ENCODE assay signal across 22 mouse cellular contexts in the genomic region with DNA sequence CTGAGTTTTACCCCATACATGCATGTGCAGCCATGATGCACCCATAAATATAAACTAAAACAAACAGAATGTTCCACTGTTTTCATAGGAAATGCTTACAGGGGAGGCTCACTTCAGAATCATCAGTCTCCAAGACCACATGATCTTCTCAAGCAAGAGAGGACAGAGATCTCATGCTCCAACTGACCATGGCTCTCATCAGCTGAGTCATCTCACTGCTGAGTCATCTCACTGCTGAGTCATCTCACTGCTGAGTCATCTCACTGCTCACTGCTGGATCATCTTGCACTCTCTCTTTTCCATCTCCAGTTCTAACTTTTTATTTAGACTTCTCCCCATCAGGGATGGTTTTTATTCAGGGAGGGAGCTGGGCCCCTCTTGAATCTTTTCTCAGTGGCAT. TPM values are rescaled to one million over a fixed set of nuclear protein-coding genes. Genes with fewer than 3 reads are reported as not detected.
DNase-seq lines count a peak whose midpoint lies in the region; ATAC-seq and TF ChIP-seq lines count a peak whose summit lies in the region.
"Had no signal": no experiment of that assay in that cellular context is flagged by ENCODE, and none has a peak within 500 bp of the region (broad histone marks: within the 10 kb centered on the region; RNA-seq: fewer than 3 reads in every experiment).

No protein-coding gene starts in this region.

- TF ChIP-seq POLR2A in liver, adult 2 months (IDR thresholded peaks at IDR 0.05; ENCODE audit: extremely low read depth, insufficient read depth, low read length), result no peak
- TF ChIP-seq POLR2A in CH12.LX (IDR thresholded peaks at IDR 0.05; ENCODE audit: low read depth, low read length), result no peak

- no peaks in the 10 kb centered on the region for H3K79me2 ChIP-seq in liver, adult 2 months (ENCODE audit: control insufficient read depth, insufficient read depth, low read length)
- no peaks in the 10 kb centered on the region for H3K79me2 ChIP-seq in CH12.LX (replicated peaks; ENCODE audit: control insufficient read depth, extremely low read depth, insufficient read depth, poor library complexity, severe bottlenecking)

- H3K27me3 ChIP-seq in liver, adult 2 months (ENCODE audit: control insufficient read depth, insufficient read depth, low read length), result no peaks in the 10 kb centered on the region
- H3K27me3 ChIP-seq in liver, postnatal 0 days (ENCODE audit: insufficient read depth, low read length), result no peaks in the 10 kb centered on the region
- H3K27me3 ChIP-seq in CH12.LX (replicated peaks), result no peaks in the 10 kb centered on the region
- H3K27me3 ChIP-seq: forebrain, embryonic 12.5 days; limb, embryonic 15.5 days had no signal

- H3K36me3 ChIP-seq in liver, adult 2 months (ENCODE audit: control insufficient read depth, insufficient read depth, low read length), result no peaks in the 10 kb centered on the region
- no peaks in the 10 kb centered on the region for H3K36me3 ChIP-seq in liver, postnatal 0 days (replicated peaks; ENCODE audit: insufficient read depth, low read length)
- no peaks in the 10 kb centered on the region for H3K36me3 ChIP-seq in CH12.LX (replicated peaks in 1 of 2; ENCODE audit: control insufficient read depth in 1 of 2, insufficient read depth in 1 of 2, low read length in 1 of 2)
- H3K36me3 ChIP-seq: forebrain, embryonic 12.5 days; limb, embryonic 15.5 days; midbrain, embryonic 10.5 days had no signal

- H3K9ac ChIP-seq in liver, adult 2 months (ENCODE audit: low read depth, low read length), result no peak overlapping the region
- no peak overlapping the region for H3K9ac ChIP-seq in liver, postnatal 0 days (replicated peaks)
- H3K9ac ChIP-seq in CH12.LX (ENCODE audit: insufficient read depth, low read depth), result peak overlapping the region; percentile 53; the same call in 1 of the 2 replicates
- H3K9ac ChIP-seq: forebrain, embryonic 12.5 days; limb, embryonic 15.5 days had no signal

- no peak for TF ChIP-seq EP300 in liver, postnatal 0 days (IDR thresholded peaks at IDR 0.05; ENCODE audit: low read depth)
- peak; percentile 97 for TF ChIP-seq EP300 in CH12.LX (IDR thresholded peaks at IDR 0.05; ENCODE audit: low read length)

- H3K4me2 ChIP-seq in liver, postnatal 0 days (ENCODE audit: low read depth, low read length), result no peak overlapping the region
- H3K4me2 ChIP-seq in CH12.LX (ENCODE audit: insufficient read depth, low read depth, poor library complexity, severe bottlenecking), result peak overlapping the region; percentile 79
- H3K4me2 ChIP-seq: forebrain, embryonic 12.5 days; limb, embryonic 15.5 days had no signal

- intact Hi-C loops in heart, postnatal 14 days (cut with DNase I), result no loop called here

- no peak for ATAC-seq in liver, postnatal 0 days
- ATAC-seq: activated CD4-positive, CD25-positive, alpha-beta regulatory T cell, adult 4 months had no signal

- no peak for TF ChIP-seq RAD21 in CH12.LX (IDR thresholded peaks at IDR 0.05; ENCODE audit: low read depth, low read length)

- in situ Hi-C loops in CH12.LX (cut with MboI; ENCODE audit: low pct_ligation_motif_present, low pct_unique_long_range_greater_than_20kb, low sequenced_read_pairs), result no loop called here

- no peak for TF ChIP-seq CTCF in liver, adult 2 months (IDR thresholded peaks at IDR 0.05; ENCODE audit: low read depth, low read length)
- TF ChIP-seq CTCF in liver, postnatal 0 days (IDR thresholded peaks at IDR 0.05; ENCODE audit: low read depth), result no peak
- no peak for TF ChIP-seq CTCF in CH12.LX (conservative IDR thresholded peaks at IDR 0.05 in 1 of 2, IDR thresholded peaks at IDR 0.05 in 1 of 2; ENCODE audit: low read depth in 2 of 2, low read length in 2 of 2)

- DNase-seq in liver, adult 2 months (ENCODE audit: extremely low read depth, low read depth, low spot score), result peak; percentile 52
- no peak for DNase-seq in liver, postnatal 0 days
- DNase-seq in CH12.LX (ENCODE audit: extremely low read depth) (peak; percentile 77), NIH3T3 (ENCODE audit: low read depth) (peak; percentile 6)
- DNase-seq in c-Kit-negative CD71-positive TER-119-positive erythroid progenitor cells, embryonic 14.5 days (ENCODE audit: low read depth, low spot score), result peak; percentile 25
- DNase-seq in heart, postnatal 14 days, result no peak
- no peak for DNase-seq in thymus, postnatal 36 days
- DNase-seq: cerebellum, adult 2 months; gastrocnemius, postnatal 25 days; kidney, adult 2 months; kidney, postnatal 10 days; layer of hippocampus, postnatal 36 days; thymus, postnatal 14 days had no signal

- no peak overlapping the region for H3K4me3 ChIP-seq in liver, adult 2 months (ENCODE audit: insufficient read depth, low read depth, low read length)
- H3K4me3 ChIP-seq in liver, postnatal 0 days (ENCODE audit: low read depth, low read length), result no peak overlapping the region
- H3K4me3 ChIP-seq in CH12.LX (replicated peaks in 1 of 3; ENCODE audit: low read depth in 2 of 3, low read length in 2 of 3, poor library complexity in 1 of 3), result no peak overlapping the region
- H3K4me3 ChIP-seq: forebrain, embryonic 12.5 days; limb, embryonic 15.5 days; midbrain, embryonic 10.5 days had no signal

- H3K4me1 ChIP-seq in liver, adult 2 months (ENCODE audit: control insufficient read depth, insufficient read depth, low read length), result peaks cover 2% of the 10 kb centered on the region; the same call in 1 of the 2 replicates
- no peaks in the 10 kb centered on the region for H3K4me1 ChIP-seq in liver, postnatal 0 days (ENCODE audit: insufficient read depth)
- peaks cover 2 to 15% of the 10 kb centered on the region in 2 experiments for H3K4me1 ChIP-seq in CH12.LX (ENCODE audit: control insufficient read depth in 1 of 2, insufficient read depth in 2 of 2)
- H3K4me1 ChIP-seq: forebrain, embryonic 12.5 days; limb, embryonic 15.5 days; midbrain, embryonic 10.5 days had no signal

- no peaks in the 10 kb centered on the region for H3K9me3 ChIP-seq in liver, postnatal 0 days (ENCODE audit: low read length)
- H3K9me3 ChIP-seq in CH12.LX (replicated peaks; ENCODE audit: low read length), result no peaks in the 10 kb centered on the region
- H3K9me3 ChIP-seq: forebrain, embryonic 12.5 days; limb, embryonic 15.5 days; midbrain, embryonic 10.5 days had no signal

- dilution Hi-C loops in CH12.LX (cut with MboI; ENCODE audit: extremely low pct_ligation_motif_present, extremely low pct_unique_long_range_greater_than_20kb, low sequenced_read_pairs), result no loop called here

- H3K27ac ChIP-seq in liver, adult 2 months (replicated peaks; ENCODE audit: insufficient read depth, low read depth, low read length), result no peak overlapping the region
- H3K27ac ChIP-seq in liver, postnatal 0 days (ENCODE audit: low read depth), result no peak overlapping the region
- H3K27ac ChIP-seq in CH12.LX (ENCODE audit: insufficient read depth, low read depth), result peak overlapping the region; percentile 71
- H3K27ac ChIP-seq: forebrain, embryonic 12.5 days; limb, embryonic 15.5 days; midbrain, embryonic 10.5 days had no signal

TF ChIP-seq in CH12.LX, 34 proteins besides CTCF, POLR2A, EP300 and RAD21 (continues in another document):
- peak; percentile 98 for TF ChIP-seq ETS1 (conservative IDR thresholded peaks at IDR 0.05; ENCODE audit: low read depth, low read length)
- peak; percentile 99 for TF ChIP-seq MAFK (IDR thresholded peaks at IDR 0.05; ENCODE audit: insufficient replicate concordance, low read length)
- no peak for TF ChIP-seq ZMIZ1 (IDR thresholded peaks at IDR 0.05; ENCODE audit: low read depth, low read length)
- peak; percentile 43; the same call in 1 of the 2 replicates for TF ChIP-seq MXI1 (IDR thresholded peaks at IDR 0.05; ENCODE audit: low read depth, low read length)
- TF ChIP-seq GABPA (IDR thresholded peaks at IDR 0.05; ENCODE audit: insufficient replicate concordance, low read depth, low read length), result peak; percentile 29; the same call in 1 of the 2 replicates
- TF ChIP-seq JUND (conservative IDR thresholded peaks at IDR 0.05; ENCODE audit: low read depth, low read length), result peak; percentile 99
- TF ChIP-seq TCF12 (IDR thresholded peaks at IDR 0.05; ENCODE audit: low read depth, low read length), result peak; percentile 61; the same call in 1 of the 2 replicates
- TF ChIP-seq USF2 (conservative IDR thresholded peaks at IDR 0.05; ENCODE audit: low read depth, low read length), result no peak; the same call in 1 of the 2 replicates
- peak; percentile 80 for TF ChIP-seq MYC (IDR thresholded peaks at IDR 0.05; ENCODE audit: low read depth, low read length)
- TF ChIP-seq POLR2AphosphoS2 (IDR thresholded peaks at IDR 0.05; ENCODE audit: low read depth, low read length), result no peak
- TF ChIP-seq USF1 (IDR thresholded peaks at IDR 0.05; ENCODE audit: low read depth, low read length), result no peak
- TF ChIP-seq NRF1 (IDR thresholded peaks at IDR 0.05; ENCODE audit: low read depth, low read length), result peak; percentile 39; the same call in 1 of the 2 replicates
- TF ChIP-seq RCOR1 (conservative IDR thresholded peaks at IDR 0.05; ENCODE audit: low read depth, low read length), result no peak; the same call in 1 of the 2 replicates
- TF ChIP-seq KAT2A (IDR thresholded peaks at IDR 0.05; ENCODE audit: insufficient replicate concordance, low read length), result no peak
- peak; percentile 99 for TF ChIP-seq JUN (IDR thresholded peaks at IDR 0.05; ENCODE audit: insufficient read depth, low read depth, low read length)
- no peak for TF ChIP-seq NELFE (IDR thresholded peaks at IDR 0.05; ENCODE audit: low read depth, low read length)

RNA-seq across cellular contexts. Expression of a gene that starts 8.6 kb away (rescaled TPM):
- 10.7 and 14.6 TPM in 2 replicates for total RNA-seq in liver, adult 2 months (2014; rRNA removed)
- polyA plus RNA-seq in liver, adult 2 months (2012; rRNA removed), result 7.6 and 8.5 TPM in 2 replicates
- polyA plus RNA-seq in liver, postnatal 0 days (2015; fragmentation: Nextera tagmentation; extraction: Ambion mirVana), result 0.59 and 0.80 TPM in 2 replicates
- total RNA-seq in CH12.LX (2012; rRNA removed) (0.25 and 0.34 TPM in 2 replicates), CH12.LX (2014; rRNA removed) (not detected in 2 replicates)
- not detected in 2 replicates for polyA plus RNA-seq in CH12.LX (2012; ENCODE audit: insufficient read length, low read depth)
- total RNA-seq in heart, postnatal 14 days (2021), result not detected
- total RNA-seq: gastrocnemius, postnatal 25 days; layer of hippocampus, adult 18-20 months; layer of hippocampus, postnatal 36 days; left cerebral cortex, postnatal 25 days had no signal
- polyA plus RNA-seq: activated CD4-positive, CD25-positive, alpha-beta regulatory T cell, adult 4 months; cerebellum, adult 2 months; hindbrain, embryonic 11.5 days; kidney, adult 2 months; limb, embryonic 15.5 days; liver, embryonic 16.5 days; midbrain, embryonic 10.5 days had no signal

RNA-seq across cellular contexts. Expression of a gene that starts 35.0 kb away (rescaled TPM):
- total RNA-seq in liver, adult 2 months (2014; rRNA removed), result 1,078 and 1,690 TPM in 2 replicates
- 424 and 429 TPM in 2 replicates for polyA plus RNA-seq in liver, adult 2 months (2012; rRNA removed)
- 5.4 and 5.6 TPM in 2 replicates for polyA plus RNA-seq in liver, postnatal 0 days (2015; fragmentation: Nextera tagmentation; extraction: Ambion mirVana)
- total RNA-seq in CH12.LX (2012; rRNA removed) (not detected in 2 replicates), CH12.LX (2014; rRNA removed) (not detected in 2 replicates)
- polyA plus RNA-seq in CH12.LX (2012; ENCODE audit: insufficient read length, low read depth), result not detected in 2 replicates
- 1 to 10 TPM in 1 of 2 experiments, under 1 TPM in 1; 0.29 to 5.8 TPM for total RNA-seq in heart, postnatal 14 days (2021)
- total RNA-seq: gastrocnemius, postnatal 25 days; layer of hippocampus, adult 18-20 months; layer of hippocampus, postnatal 36 days; left cerebral cortex, postnatal 25 days had no signal
- polyA plus RNA-seq: activated CD4-positive, CD25-positive, alpha-beta regulatory T cell, adult 4 months; cerebellum, adult 2 months; forebrain, embryonic 12.5 days; limb, embryonic 15.5 days; midbrain, embryonic 10.5 days had no signal

RNA-seq across cellular contexts. Expression of a gene that starts 43.2 kb away (rescaled TPM):
- not detected in 2 replicates for total RNA-seq in liver, adult 2 months (2014; rRNA removed)
- polyA plus RNA-seq in liver, adult 2 months (2012; rRNA removed), result not detected in 2 replicates
- not detected in 2 replicates for polyA plus RNA-seq in liver, postnatal 0 days (2015; fragmentation: Nextera tagmentation; extraction: Ambion mirVana)
- total RNA-seq in CH12.LX (2012; rRNA removed) (0.04 TPM in 2 replicates), CH12.LX (2014; rRNA removed) (not detected in 2 replicates)
- 0.11 and 0.22 TPM in 2 replicates for polyA plus RNA-seq in CH12.LX (2012; ENCODE audit: insufficient read length, low read depth)
- total RNA-seq in heart, postnatal 14 days (2021), result not detected
- total RNA-seq: gastrocnemius, postnatal 25 days; layer of hippocampus, adult 18-20 months; layer of hippocampus, postnatal 36 days; left cerebral cortex, postnatal 25 days had no signal
- polyA plus RNA-seq: activated CD4-positive, CD25-positive, alpha-beta regulatory T cell, adult 4 months; cerebellum, adult 2 months; heart, embryonic 16.5 days; kidney, adult 2 months; liver, embryonic 16.5 days; midbrain, embryonic 10.5 days had no signal

Comparison
In these comparisons a context has a peak if more than half of its experiments do, and no peak if none do; other contexts are left out.
1. DNase-seq: peak in liver, adult 2 months (single experiment), CH12.LX (single experiment), NIH3T3 (single experiment) and c-Kit-negative CD71-positive TER-119-positive erythroid progenitor cells, embryonic 14.5 days (single experiment); none in liver, postnatal 0 days (single experiment), heart, postnatal 14 days (0 of 2) and thymus, postnatal 36 days (0 of 2).
2. RNA of a gene that starts 35.0 kb away (total RNA-seq): 1,078 to 1,690 TPM in liver, adult 2 months; 0.29 to 5.8 TPM in heart, postnatal 14 days and not detected in CH12.LX; every median in the first group is over 100 times any median in the second.